Mouse (Mus musculus): ENCODE data around the gene Apol6. TPM values are rescaled to one million over a fixed set of nuclear protein-coding genes. Genes with fewer than 3 reads are reported as not detected.

Apol6 gene
- polyA plus RNA-seq, 1 experiment: 4.8 TPM

- H3K27me3 ChIP-seq (replicated peaks; ENCODE audit: control insufficient read depth, insufficient read depth, low read length): no peaks in the 10 kb centered on the region
- WGBS: 61% methylated on average over 3 of the region's 3 CpGs
Measured at GRCm38 (mm10) chr15:77068439-77068861, 23.9 kb downstream of the Apol6 start.

DNA sequence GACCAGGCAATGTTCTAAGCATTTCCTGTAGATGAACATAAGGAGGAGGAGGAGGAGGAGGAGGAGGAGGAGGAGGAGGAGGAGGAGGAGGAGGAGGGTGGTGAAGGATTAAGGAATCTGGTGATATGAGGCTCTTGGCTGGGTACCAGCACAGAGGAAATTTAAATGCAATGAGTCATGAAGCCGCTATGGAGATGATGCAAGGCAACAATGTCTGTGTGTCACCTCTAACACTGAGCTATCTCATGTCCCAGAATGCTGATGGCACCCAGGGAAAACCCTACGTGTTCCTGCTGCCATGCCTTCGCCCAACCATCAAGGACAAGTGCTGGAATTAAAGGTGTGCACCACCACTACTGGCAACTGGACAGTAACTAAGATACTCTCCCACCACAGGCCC, 24.5 kb downstream of the Apol6 start:
- Histone ChIP-seq H3K27ac (ENCODE audit: insufficient read depth, low read depth, low read length) (no peak overlapping the region), H3K4me3 (ENCODE audit: insufficient read depth, low read depth, low read length) (no peak overlapping the region), H3K36me3 (ENCODE audit: control insufficient read depth, insufficient read depth, low read length) (no peaks in the 10 kb centered on the region), H3K27me3 (replicated peaks; ENCODE audit: control insufficient read depth, insufficient read depth, low read length) (no peaks in the 10 kb centered on the region), H3K4me1 (ENCODE audit: control insufficient read depth, insufficient read depth, low read length) (no peaks in the 10 kb centered on the region)
- TF ChIP-seq POLR2A (IDR thresholded peaks at IDR 0.05; ENCODE audit: low read depth, low read length): no peak
- TF ChIP-seq CTCF (conservative IDR thresholded peaks at IDR 0.05; ENCODE audit: insufficient read depth, insufficient read length, low read depth, low read length): no peak
- 81% methylated on average over 3 of the region's 3 CpGs for WGBS
- DNase-seq: no peak

More at GRCm38 (mm10) chr15:77068439-77068861, 23.9 kb downstream of the Apol6 start:
- no peaks in the 10 kb centered on the region for H3K4me1 ChIP-seq (ENCODE audit: control insufficient read depth, insufficient read depth, low read length)
- DNase-seq: no peak
- TF ChIP-seq CTCF (conservative IDR thresholded peaks at IDR 0.05; ENCODE audit: insufficient read depth, insufficient read length, low read depth, low read length) (no peak), POLR2A (IDR thresholded peaks at IDR 0.05; ENCODE audit: low read depth, low read length) (no peak)
- no peaks in the 10 kb centered on the region for H3K36me3 ChIP-seq (ENCODE audit: control insufficient read depth, insufficient read depth, low read length)
- H3K4me3 ChIP-seq (ENCODE audit: insufficient read depth, low read depth, low read length): no peak overlapping the region
- H3K27ac ChIP-seq (ENCODE audit: insufficient read depth, low read depth, low read length): no peak overlapping the region

DNA sequence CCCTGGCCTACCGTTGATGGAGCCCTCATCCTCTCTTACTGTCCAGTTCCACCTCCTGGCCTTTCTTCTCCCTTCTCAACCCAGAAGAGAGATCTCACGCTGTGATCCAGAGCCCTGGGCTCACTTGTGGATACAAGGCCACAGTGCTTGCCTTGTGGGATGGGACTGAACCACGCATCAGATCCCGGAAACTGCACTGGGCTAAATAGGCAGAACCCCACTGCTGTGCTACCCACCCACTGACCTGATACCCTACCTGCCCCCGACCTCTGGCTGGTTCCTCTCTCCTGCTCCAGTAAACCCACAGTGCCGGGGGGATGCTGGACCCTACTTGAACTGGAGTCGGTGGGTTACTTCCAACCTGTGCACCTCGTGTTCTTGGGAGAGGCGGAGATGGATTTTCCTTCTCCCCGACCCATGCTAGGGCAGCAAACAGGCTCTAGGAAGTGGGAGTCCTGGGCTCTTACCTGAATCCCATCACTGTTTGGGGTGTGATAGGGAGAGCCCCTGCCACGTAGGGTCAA, 26.3 kb downstream of the Apol6 start:
- Histone ChIP-seq H3K36me3 (ENCODE audit: control insufficient read depth, insufficient read depth, low read length) (no peaks in the 10 kb centered on the region), H3K27ac (ENCODE audit: insufficient read depth, low read depth, low read length) (no peak overlapping the region), H3K4me3 (ENCODE audit: insufficient read depth, low read depth, low read length) (no peak overlapping the region), H3K27me3 (replicated peaks; ENCODE audit: control insufficient read depth, insufficient read depth, low read length) (no peaks in the 10 kb centered on the region), H3K4me1 (ENCODE audit: control insufficient read depth, insufficient read depth, low read length) (no peaks in the 10 kb centered on the region)
- 88% methylated on average over 11 of the region's 11 CpGs for WGBS
- DNase-seq: no peak
- no peak for TF ChIP-seq CTCF (conservative IDR thresholded peaks at IDR 0.05; ENCODE audit: insufficient read depth, insufficient read length, low read depth, low read length)
- no peak for TF ChIP-seq POLR2A (IDR thresholded peaks at IDR 0.05; ENCODE audit: low read depth, low read length)

GRCm38 (mm10) chr15:77071501-77071900, 27.0 kb downstream of the Apol6 start:
- peak; percentile 16 for DNase-seq
- WGBS: 19% methylated on average over 10 of the region's 10 CpGs

GRCm38 (mm10) chr15:77072556-77073163, 28.1 kb downstream of the Apol6 start:
- H3K4me3 ChIP-seq (ENCODE audit: insufficient read depth, low read depth, low read length): no peak overlapping the region
- DNase-seq: no peak
- WGBS: 84% methylated on average over 4 of the region's 4 CpGs

More at GRCm38 (mm10) chr15:77071501-77071900, 27.0 kb downstream of the Apol6 start:
- H3K27me3 ChIP-seq (replicated peaks; ENCODE audit: control insufficient read depth, insufficient read depth, low read length): no peaks in the 10 kb centered on the region
- no peak overlapping the region for H3K4me3 ChIP-seq (ENCODE audit: insufficient read depth, low read depth, low read length)
- TF ChIP-seq POLR2A (IDR thresholded peaks at IDR 0.05; ENCODE audit: low read depth, low read length): no peak
- TF ChIP-seq CTCF (conservative IDR thresholded peaks at IDR 0.05; ENCODE audit: insufficient read depth, insufficient read length, low read depth, low read length): peak; percentile 45
- no peaks in the 10 kb centered on the region for H3K4me1 ChIP-seq (ENCODE audit: control insufficient read depth, insufficient read depth, low read length)
- H3K36me3 ChIP-seq (ENCODE audit: control insufficient read depth, insufficient read depth, low read length): no peaks in the 10 kb centered on the region
- H3K27ac ChIP-seq (ENCODE audit: insufficient read depth, low read depth, low read length): no peak overlapping the region

DNA sequence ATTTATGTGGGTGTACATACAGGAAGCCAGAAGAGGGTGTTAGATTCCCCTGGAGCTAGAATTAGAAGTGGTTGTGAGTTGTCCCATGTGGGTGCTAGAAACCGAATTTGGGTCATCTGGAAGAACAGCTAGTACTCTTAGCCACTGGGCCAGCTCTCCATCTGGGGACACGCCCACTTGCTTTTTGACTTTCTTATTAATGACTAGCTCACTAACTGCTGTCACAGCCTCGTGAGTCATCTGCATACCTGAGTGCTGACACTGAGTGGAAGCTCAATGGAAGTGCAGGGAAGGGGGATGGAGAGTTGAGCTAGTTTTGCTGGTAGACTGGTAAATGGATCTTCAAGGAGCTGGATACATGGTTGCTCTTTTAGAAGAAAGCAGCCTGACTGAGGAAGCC, 32.0 kb downstream of the Apol6 start:
- 74% methylated on average over 3 of the region's 3 CpGs for WGBS
- Histone ChIP-seq H3K4me1 (ENCODE audit: control insufficient read depth, insufficient read depth, low read length) (no peaks in the 10 kb centered on the region), H3K27ac (ENCODE audit: insufficient read depth, low read depth, low read length) (no peak overlapping the region), H3K36me3 (ENCODE audit: control insufficient read depth, insufficient read depth, low read length) (no peaks in the 10 kb centered on the region), H3K4me3 (ENCODE audit: insufficient read depth, low read depth, low read length) (no peak overlapping the region), H3K27me3 (replicated peaks; ENCODE audit: control insufficient read depth, insufficient read depth, low read length) (no peaks in the 10 kb centered on the region)
- DNase-seq: no peak
- no peak for TF ChIP-seq CTCF (conservative IDR thresholded peaks at IDR 0.05; ENCODE audit: insufficient read depth, insufficient read length, low read depth, low read length)
- no peak for TF ChIP-seq POLR2A (IDR thresholded peaks at IDR 0.05; ENCODE audit: low read depth, low read length)

More at GRCm38 (mm10) chr15:77072556-77073163, 28.1 kb downstream of the Apol6 start:
- Histone ChIP-seq H3K27ac (ENCODE audit: insufficient read depth, low read depth, low read length) (no peak overlapping the region), H3K4me1 (ENCODE audit: control insufficient read depth, insufficient read depth, low read length) (no peaks in the 10 kb centered on the region), H3K27me3 (replicated peaks; ENCODE audit: control insufficient read depth, insufficient read depth, low read length) (no peaks in the 10 kb centered on the region), H3K36me3 (ENCODE audit: control insufficient read depth, insufficient read depth, low read length) (no peaks in the 10 kb centered on the region)
- TF ChIP-seq CTCF (conservative IDR thresholded peaks at IDR 0.05; ENCODE audit: insufficient read depth, insufficient read length, low read depth, low read length) (no peak), POLR2A (IDR thresholded peaks at IDR 0.05; ENCODE audit: low read depth, low read length) (no peak)

GRCm38 (mm10) chr15:77077906-77078305, 33.4 kb downstream of the Apol6 start:
- no peaks in the 10 kb centered on the region for H3K4me1 ChIP-seq (ENCODE audit: control insufficient read depth, insufficient read depth, low read length)
- no peak overlapping the region for H3K27ac ChIP-seq (ENCODE audit: insufficient read depth, low read depth, low read length)
- H3K27me3 ChIP-seq (replicated peaks; ENCODE audit: control insufficient read depth, insufficient read depth, low read length): no peaks in the 10 kb centered on the region
- H3K4me3 ChIP-seq (ENCODE audit: insufficient read depth, low read depth, low read length): no peak overlapping the region
- 86% methylated on average over 9 of the region's 9 CpGs for whole genome bisulfite sequencing
- no peak for DNase-seq
- H3K36me3 ChIP-seq (ENCODE audit: control insufficient read depth, insufficient read depth, low read length): no peaks in the 10 kb centered on the region
- TF ChIP-seq POLR2A (IDR thresholded peaks at IDR 0.05; ENCODE audit: low read depth, low read length): no peak
- TF ChIP-seq CTCF (conservative IDR thresholded peaks at IDR 0.05; ENCODE audit: insufficient read depth, insufficient read length, low read depth, low read length): no peak
